Mouse (Mus musculus) gastrocnemius, adult 2 months (tissue): ENCODE measurements at regions not wholly inside any gene's neighbourhood (a gene's known extent, or its start where the extent isn't known, plus 50 kb on each side); places are given as distances from the start of the nearest gene placed in this dataset.

Source experiments
- DNase-seq: peaks from one replicate; pipeline ENCODE4 v3.0.0; 2022
- H3K27ac ChIP-seq: fragments of 200-600 bp; 2 replicates; pipeline ENCODE4 v1.8.1; 2022; ENCODE audit warnings: mild to moderate bottlenecking
- H3K4me3 ChIP-seq: fragments of 200-600 bp; 2 replicates; pipeline ENCODE4 v1.8.1; 2022; ENCODE audit warnings: mild to moderate bottlenecking, moderate library complexity
- CTCF ChIP-seq: fragments of 200-600 bp; IDR thresholded peaks from 2 replicates; pipeline ENCODE4 v1.8.1; 2022; ENCODE audit warnings: antibody characterized with exemption, mild to moderate bottlenecking, moderate library complexity
- intact Hi-C: fragments of 180-260 bp; cut with DNase I; formaldehyde crosslinking; loops from one replicate; pipeline ENCODE4 v1.15.1; 2025

GRCm38 (mm10) chr3:8310379-8311128, 1299.3 kb downstream of the Zfp704 start:
- intact Hi-C loops, result no loop called here
- Histone ChIP-seq H3K4me3 (no peak overlapping the region), H3K27ac (no peak overlapping the region)
- TF ChIP-seq CTCF, result no peak
- no peak for DNase-seq

DNA sequence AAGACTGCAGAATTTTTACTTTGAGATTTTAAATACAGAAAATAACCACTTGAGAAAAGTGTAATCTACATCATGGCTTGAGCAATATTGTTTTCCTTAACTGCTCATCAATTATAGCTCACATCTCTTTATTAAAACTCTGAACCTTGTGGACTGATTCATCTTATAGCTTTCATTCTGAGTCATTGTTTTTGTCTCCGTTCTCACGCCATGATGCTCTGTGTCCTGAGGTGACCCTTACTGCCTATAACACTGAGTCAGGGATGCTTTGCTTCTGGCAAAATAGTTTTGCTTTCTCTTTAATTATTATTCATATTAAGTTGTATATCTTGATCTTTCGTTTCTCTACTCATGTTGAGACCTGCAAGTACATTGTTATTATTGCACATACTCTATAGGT, 1302.6 kb downstream of the Zfp704 start:
- Histone ChIP-seq H3K27ac (no peak overlapping the region), H3K4me3 (no peak overlapping the region)
- no peak for DNase-seq
- intact Hi-C loops, result no loop called here
- TF ChIP-seq CTCF, result no peak

- Histone ChIP-seq H3K27ac (no peak overlapping the region), H3K4me3 (no peak overlapping the region)
- no peak for DNase-seq
- no peak for TF ChIP-seq CTCF
- intact Hi-C loops, result no loop called here
Measured at GRCm38 (mm10) chr3:8304784-8305183, 1305.1 kb downstream of the Zfp704 start.

GRCm38 (mm10) chr3:8293036-8293435, 1316.8 kb downstream of the Zfp704 start:
- intact Hi-C loops, result no loop called here
- Histone ChIP-seq H3K4me3 (no peak overlapping the region), H3K27ac (no peak overlapping the region)
- DNase-seq, result no peak
- no peak for TF ChIP-seq CTCF

DNA sequence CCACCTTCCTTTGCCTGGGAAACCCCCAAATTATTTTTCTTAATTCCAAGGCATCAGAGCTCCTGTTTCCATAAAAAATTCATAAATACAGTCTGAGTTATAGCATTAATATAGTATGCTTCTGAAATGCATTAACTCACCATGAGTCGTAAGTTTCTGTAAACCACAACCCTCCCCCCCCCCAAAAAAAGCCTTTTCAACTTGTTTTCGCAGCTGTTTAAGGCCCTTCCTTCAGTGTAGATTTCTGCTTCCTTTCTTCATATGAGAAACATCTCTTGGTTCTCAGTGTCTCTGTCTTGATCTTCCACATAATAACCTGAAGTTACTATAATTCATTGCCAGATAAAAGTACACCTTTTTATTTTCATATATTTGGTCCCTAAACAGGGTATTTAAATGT, 1320.3 kb downstream of the Zfp704 start:
- Histone ChIP-seq H3K4me3 (no peak overlapping the region), H3K27ac (no peak overlapping the region)
- DNase-seq, result no peak
- intact Hi-C loops, result no loop called here
- TF ChIP-seq CTCF, result no peak

- TF ChIP-seq CTCF, result no peak
- intact Hi-C loops, result no loop called here
Measured at GRCm38 (mm10) chr3:8288437-8288836, 1321.4 kb downstream of the Zfp704 start.

DNA sequence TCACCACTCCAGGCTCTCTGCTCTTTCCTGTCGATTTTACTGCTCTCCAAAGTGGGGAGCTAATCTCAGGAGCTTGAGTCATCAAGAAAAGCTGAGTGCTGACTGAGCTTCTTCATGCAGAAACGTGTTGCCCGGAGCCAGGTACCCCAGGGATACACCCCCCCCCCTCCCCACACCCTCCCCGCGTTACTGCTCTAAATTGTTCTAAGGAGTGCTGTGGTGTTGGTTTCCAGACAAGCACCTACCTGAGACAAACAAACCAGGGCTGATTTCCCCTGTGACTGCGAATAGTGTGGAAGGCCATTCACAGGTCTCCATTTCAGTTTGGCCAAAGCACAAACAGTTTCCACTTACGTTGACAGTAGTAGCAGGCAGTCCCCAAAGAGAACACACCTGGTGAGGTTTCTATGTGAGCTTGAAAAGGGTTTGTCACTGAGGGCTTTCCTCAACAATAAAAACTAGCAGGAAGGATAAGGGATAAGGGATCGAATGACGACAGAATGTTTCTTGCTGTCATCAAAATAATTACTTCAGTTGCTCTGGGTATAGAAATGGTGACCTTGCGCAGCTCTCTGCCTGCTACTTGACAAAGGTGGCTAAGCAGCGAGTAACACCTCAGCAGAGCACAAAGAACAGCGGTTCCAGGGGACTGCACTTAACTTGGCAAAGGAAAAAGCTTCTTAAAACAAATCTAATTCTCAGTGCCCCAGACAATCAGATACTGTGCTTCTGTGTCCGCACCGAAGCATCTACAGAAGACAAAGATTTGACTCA, 1325.0 kb downstream of the Zfp704 start:
- H3K4me3 ChIP-seq, result no peak overlapping the region
- intact Hi-C loops, result no loop called here
- DNase-seq, result no peak

More at GRCm38 (mm10) chr3:8288437-8288836, 1321.4 kb downstream of the Zfp704 start:
- no peak for DNase-seq
- no peak overlapping the region for H3K27ac ChIP-seq
- no peak overlapping the region for H3K4me3 ChIP-seq

DNA sequence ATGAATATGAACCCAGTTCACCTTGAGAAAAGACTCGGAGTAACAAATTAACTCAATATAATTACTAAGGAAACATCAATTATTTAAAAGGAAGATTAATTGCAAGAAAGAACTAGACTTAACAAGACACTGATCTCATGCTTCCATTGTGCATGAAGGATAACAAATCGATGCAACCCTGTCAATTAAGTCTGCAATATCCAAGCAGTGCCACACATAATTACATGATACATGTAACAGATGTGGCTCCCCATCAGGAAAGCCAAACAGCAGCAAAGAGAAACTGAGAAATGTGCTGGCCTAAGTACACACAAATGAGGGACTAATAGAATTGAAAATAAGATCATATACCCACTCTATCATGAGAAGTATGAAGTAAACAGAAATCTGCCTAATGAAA, 1327.5 kb downstream of the Zfp704 start:
- Histone ChIP-seq H3K4me3 (no peak overlapping the region), H3K27ac (no peak overlapping the region)
- DNase-seq, result no peak
- no peak for TF ChIP-seq CTCF
- intact Hi-C loops, result no loop called here

More for the DNA sequence above, 1325.0 kb downstream of the Zfp704 start:
- TF ChIP-seq CTCF, result no peak
- H3K27ac ChIP-seq, result no peak overlapping the region

DNA sequence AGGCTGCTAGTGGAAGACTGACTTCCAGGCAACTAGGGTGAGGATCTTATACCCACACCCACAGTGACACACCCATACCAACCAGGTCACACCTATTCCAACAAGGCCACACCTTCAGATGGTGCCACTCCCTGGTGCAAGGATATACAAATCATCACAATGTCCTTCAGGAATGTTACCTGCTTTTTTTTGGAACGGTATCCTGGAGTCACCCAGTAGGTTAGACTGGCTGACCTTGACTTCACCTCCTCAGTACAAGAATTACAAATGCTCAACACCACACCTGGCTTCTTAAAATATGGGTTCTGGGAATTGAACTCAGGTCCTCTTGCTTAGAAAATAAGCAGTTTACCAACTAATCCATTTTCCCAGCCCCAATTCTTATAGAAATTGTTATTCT, 1333.2 kb downstream of the Zfp704 start:
- TF ChIP-seq CTCF, result no peak
- no peak overlapping the region for H3K27ac ChIP-seq
- intact Hi-C loops, result no loop called here
- DNase-seq, result no peak
- no peak overlapping the region for H3K4me3 ChIP-seq

GRCm38 (mm10) chr3:8270935-8271298, 1339.0 kb downstream of the Zfp704 start:
- H3K4me3 ChIP-seq, result no peak overlapping the region
- TF ChIP-seq CTCF, result no peak
- DNase-seq, result no peak
- intact Hi-C loops, result no loop called here
- H3K27ac ChIP-seq, result no peak overlapping the region

DNA sequence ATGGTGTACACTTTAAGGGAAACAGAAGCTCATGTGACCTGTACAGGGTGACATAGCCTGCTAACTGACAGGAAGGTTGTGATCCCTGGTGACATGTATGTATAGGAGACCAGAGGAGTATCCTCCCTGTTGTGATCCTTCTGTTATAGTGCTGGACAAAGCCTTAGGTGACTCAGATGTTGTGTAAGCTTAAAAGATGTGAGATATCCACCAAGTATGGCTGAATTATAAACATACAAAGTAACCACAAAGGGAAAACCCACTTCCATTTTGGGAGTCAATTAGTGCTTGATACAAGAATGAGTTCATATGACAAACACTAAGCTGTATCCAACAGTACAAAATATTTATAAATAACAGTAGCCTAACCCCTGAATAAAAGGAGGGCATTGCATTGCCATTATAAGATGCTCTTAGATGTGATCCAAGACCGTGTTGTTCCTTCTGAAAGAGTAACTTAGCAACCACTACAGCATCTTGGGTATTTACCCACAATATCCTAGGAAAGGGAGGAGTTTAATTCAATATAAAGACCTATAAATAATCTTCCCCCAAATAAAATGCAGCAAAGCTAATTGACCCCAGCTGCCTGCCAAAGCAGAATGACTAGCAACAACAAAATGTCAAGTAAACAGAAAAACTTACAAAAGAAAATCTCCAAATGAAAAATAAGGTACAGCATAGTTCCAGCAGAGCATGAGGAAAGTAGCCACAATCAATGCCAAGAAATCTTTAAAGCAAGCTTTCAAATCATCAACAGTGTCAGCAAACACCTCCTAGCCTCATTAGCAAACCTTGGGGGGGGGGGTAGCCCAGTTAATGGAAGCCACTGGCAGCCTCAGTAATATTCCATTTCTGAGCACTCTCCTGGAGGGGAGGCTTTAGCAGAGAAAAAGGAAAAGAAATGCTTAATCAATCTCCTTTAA, 1339.6 kb downstream of the Zfp704 start:
- no peak for DNase-seq
- no peak overlapping the region for H3K27ac ChIP-seq
- intact Hi-C loops, result no loop called here
- TF ChIP-seq CTCF, result no peak
- H3K4me3 ChIP-seq, result no peak overlapping the region

- no peak for TF ChIP-seq CTCF
- Histone ChIP-seq H3K4me3 (no peak overlapping the region), H3K27ac (no peak overlapping the region)
- DNase-seq, result no peak
- intact Hi-C loops, result no loop called here
Measured at GRCm38 (mm10) chr3:8265783-8266182, 1344.1 kb downstream of the Zfp704 start.
